Mouse (Mus musculus) olfactory bulb, adult 2 months (tissue): ENCODE measurements around the gene Cnn2. TPM values are rescaled to one million over a fixed set of nuclear protein-coding genes. Genes with fewer than 3 reads are reported as not detected.
A peak's percentile ranks its signal among the peaks of the same experiment; 100 is the strongest.

Experiments used
- H3K27ac ChIP-seq: fragments of 200-500 bp; 2 replicates; pipeline ENCODE4 v1.5.1; 2012; ENCODE audit warnings: low read depth, low read length; ENCODE audit not compliant: insufficient read depth
- H3K4me1 ChIP-seq: fragments of 200-500 bp; 2 replicates; pipeline ENCODE4 v1.6.1; 2012; ENCODE audit warnings: low read length; ENCODE audit not compliant: control insufficient read depth, insufficient read depth
- H3K4me3 ChIP-seq: fragments of 200-500 bp; 2 replicates; pipeline ENCODE4 v1.5.1; 2012; ENCODE audit warnings: mild to moderate bottlenecking, low read depth, low read length, moderate library complexity; ENCODE audit not compliant: insufficient read depth
- CTCF ChIP-seq: fragments of 200-500 bp; IDR thresholded peaks from 2 replicates; pipeline ENCODE4 v1.5.1; 2012; ENCODE audit warnings: low read depth, mild to moderate bottlenecking, low read length, moderate library complexity; ENCODE audit not compliant: insufficient read depth
- POLR2A ChIP-seq: fragments of 200-500 bp; IDR thresholded peaks from 2 replicates; pipeline ENCODE4 v1.6.1; 2012; ENCODE audit warnings: mild to moderate bottlenecking, low read depth, low read length, moderate library complexity; ENCODE audit not compliant: insufficient read depth
- WGBS: fragments of 180-500 bp; shearing (Covaris S2); methylation state at CpG from one replicate; pipeline ENCODE4 v1.1.7; 2018; 5-methylcytosine and 5-hydroxymethylcytosine counted together
- polyA plus RNA-seq: library from polyadenylated mRNA; stranded (reverse); fragments of >200 nt; gene quantifications from 2 replicates; pipeline ENCODE4 v1.2.4, GENCODE M21; 2012; ENCODE audit warnings: low replicate concordance; ENCODE audit not compliant: missing spikeins, insufficient read depth, insufficient read length

Gene Cnn2
- polyA plus RNA-seq, 1 experiment = 124 TPM

DNA sequence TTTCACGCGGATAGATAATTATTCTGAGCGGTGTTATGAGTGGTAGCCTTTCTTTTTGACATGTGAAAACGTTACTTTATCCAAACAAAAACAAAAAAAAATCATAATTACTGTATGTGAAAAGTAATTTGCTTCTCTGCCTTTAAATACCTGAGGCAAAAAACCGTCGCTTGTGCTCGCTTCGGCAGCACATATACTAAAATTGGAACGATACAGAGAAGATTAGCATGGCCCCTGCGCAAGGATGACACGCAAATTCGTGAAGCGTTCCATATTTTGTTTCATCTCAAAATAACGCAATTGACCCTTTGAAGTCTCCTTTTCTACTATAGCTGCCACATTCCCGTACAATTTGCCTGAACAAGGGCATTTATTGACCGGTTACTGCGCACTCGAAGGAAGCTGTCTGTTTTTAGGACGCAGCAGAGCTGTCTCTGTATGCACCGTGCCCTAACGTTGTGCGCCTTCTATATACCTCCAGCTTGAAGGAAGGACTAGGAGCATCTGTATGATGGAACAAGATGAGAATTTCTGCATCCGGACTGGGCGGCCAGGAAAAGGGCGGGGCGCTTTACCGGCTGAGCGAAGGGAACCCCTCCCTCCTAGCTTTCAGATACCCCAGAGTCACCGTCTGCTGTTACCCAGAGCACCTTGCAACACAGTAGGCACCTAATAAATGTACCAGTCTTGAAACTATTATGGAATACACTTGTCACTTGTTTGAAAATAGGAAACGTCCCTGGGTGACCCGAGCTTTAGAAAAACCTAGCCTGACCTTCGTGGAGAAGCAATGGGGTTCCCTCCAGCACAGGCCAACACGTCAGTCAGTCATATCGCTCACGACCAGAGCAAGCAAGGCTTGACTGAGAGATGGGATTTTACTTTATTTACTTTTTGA lies 2.8 kb upstream of the Cnn2 start:
- WGBS = 2% methylated on average over 35 of the region's 35 CpGs
- peak overlapping the region; percentile 95 for H3K27ac ChIP-seq
- peak overlapping the region; percentile 73 for H3K4me3 ChIP-seq
- peaks cover 46% of the 10 kb centered on the region for H3K4me1 ChIP-seq
- TF ChIP-seq CTCF = no peak
- 0 out of 2 replicates have a peak, but pooled peaks have one; percentile 15 for TF ChIP-seq POLR2A

DNA sequence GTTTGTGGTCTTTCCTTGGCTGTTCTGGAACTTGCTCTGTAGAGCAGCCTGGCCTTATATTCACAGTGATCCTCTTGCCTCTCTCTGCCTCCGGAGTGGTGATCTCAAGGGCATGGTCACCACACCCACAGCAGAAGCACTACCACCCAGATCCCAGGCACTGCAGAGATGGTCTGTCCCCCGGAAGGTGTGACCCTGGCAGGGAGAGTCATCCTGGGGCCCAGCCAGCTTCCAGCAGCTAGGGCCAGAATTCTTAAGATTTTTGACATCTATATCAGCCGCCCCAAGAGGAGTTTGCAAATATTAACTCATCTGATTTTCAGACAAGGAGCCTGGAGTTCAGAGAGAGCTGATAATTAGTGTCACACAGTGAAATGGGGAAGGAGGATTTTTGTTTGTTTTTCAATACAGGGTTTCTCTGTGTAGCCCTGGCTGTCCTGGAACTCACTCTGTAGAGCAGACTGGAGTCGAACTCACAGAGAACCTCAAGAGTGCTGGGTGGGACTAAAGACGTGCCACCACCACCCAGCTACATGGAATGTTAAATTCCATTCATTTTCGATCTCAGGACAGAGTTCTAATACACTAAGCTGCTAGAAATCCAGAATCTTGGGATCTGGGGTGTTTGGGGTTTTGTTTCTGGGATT lies 2.0 kb upstream of the Cnn2 start:
- peaks cover 39% of the 10 kb centered on the region for H3K4me1 ChIP-seq
- peak overlapping the region; percentile 49 for H3K4me3 ChIP-seq
- TF ChIP-seq POLR2A (no peak), CTCF (no peak)
- peak overlapping the region; percentile 95 for H3K27ac ChIP-seq
- WGBS = 26% methylated on average over 6 of the region's 6 CpGs

DNA sequence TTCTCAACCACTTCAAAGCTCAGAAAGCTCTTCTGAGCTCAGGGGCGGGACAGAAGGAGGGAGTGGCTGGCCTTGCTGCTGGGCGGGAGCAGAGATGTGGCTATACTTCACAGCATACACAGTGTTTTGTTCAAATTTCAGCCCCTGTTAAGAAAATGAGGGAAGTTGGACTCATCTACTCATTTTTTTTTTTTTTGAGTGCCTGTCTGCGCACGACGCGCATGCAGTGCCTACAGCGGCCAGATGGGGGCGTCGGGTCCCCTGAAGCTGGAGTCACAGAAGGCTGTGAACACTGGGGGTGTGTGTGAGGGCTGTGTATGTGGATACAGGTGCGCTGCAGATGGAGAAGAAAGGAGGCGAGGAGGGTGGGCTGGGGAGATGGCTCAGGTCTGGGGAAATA lies 1.4 kb upstream of the Cnn2 start:
- H3K4me1 ChIP-seq = peaks cover 35% of the 10 kb centered on the region
- no peak overlapping the region for H3K4me3 ChIP-seq
- H3K27ac ChIP-seq = no peak overlapping the region
- TF ChIP-seq CTCF = peak; percentile 90
- no peak for TF ChIP-seq POLR2A
- 5% methylated on average over 11 of the region's 11 CpGs for WGBS

GRCm38 (mm10) chr10:79987771-79988505 lies 446 bp upstream of the Cnn2 start:
- Histone ChIP-seq H3K27ac (no peak overlapping the region), H3K4me1 (peaks cover 27% of the 10 kb centered on the region), H3K4me3 (peak overlapping the region; percentile 38)
- TF ChIP-seq CTCF (no peak), POLR2A (no peak)
- WGBS = 19% methylated on average over 27 of the region's 27 CpGs

DNA sequence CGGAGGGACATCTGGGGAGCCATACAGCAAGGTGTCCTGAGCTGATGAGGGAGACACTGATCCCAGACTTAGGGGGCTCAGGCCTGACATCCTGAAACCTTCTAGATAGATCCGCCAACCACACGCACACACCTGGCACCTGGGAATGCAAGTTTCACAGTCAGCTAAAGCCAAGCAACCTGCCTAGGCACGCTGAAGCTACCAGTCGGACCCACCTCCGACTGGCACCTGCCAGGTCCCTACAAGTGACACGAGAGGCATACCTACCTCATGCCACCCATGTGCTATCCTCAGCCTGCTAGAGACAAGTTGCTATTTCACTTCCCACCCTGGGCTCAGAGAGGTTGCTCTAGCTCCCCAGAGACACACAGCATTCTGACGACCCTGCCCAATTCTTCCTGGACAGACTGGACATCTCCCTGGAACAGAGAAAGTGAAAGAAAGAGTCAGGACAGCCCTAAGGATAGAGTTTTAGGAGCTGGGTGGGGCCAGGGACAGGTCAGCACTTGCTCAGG lies 945 bp downstream of the Cnn2 start:
- TF ChIP-seq CTCF = no peak
- no peak overlapping the region for H3K27ac ChIP-seq
- H3K4me3 ChIP-seq = peak overlapping the region; percentile 38; the same call in 1 of the 2 replicates
- H3K4me1 ChIP-seq = peaks cover 20% of the 10 kb centered on the region
- WGBS = 39% methylated on average over 8 of the region's 8 CpGs

DNA sequence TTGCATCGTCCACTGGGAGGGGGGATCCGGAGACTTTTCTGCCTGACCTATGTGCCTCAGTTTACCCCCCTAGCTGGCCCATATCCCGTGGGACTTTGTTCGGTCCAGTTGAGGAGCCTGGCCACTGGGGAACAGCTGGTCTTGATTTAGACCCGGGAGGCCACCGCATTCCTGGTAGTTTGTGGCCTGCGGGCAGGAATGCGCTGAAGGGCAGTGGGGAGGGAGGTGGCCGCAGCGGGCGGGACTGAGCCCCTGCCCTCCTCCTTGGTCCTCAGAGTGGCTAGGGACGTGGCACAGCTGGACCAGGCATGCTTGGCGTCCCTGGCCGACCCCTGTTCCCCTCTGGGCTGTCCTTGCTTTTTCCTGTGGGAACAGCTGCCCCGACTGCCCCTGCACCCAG lies 1.5 kb downstream of the Cnn2 start:
- Histone ChIP-seq H3K4me1 (peaks cover 20% of the 10 kb centered on the region), H3K4me3 (no peak overlapping the region), H3K27ac (no peak overlapping the region)
- no peak for TF ChIP-seq CTCF
- TF ChIP-seq POLR2A = no peak
- WGBS = 28% methylated on average over 15 of the region's 15 CpGs

DNA sequence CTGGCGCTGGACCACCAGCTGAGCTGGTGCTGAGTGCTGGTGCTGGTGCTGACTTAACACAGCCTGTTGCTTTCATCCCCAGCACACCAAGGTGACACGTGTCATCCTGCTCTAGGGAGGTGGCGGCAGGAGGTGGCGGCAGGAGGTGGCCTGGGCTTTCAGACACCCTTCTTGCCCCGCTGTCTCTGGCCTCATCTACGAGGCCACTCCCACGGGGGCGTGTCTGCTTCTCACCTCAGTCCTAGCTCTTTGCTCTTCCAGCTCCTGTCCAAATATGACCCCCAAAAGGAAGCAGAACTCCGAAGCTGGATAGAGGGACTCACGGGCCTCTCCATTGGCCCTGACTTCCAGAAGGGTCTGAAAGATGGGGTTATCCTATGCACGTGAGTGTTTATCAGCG lies 2.7 kb downstream of the Cnn2 start:
- H3K27ac ChIP-seq = no peak overlapping the region
- H3K4me1 ChIP-seq = peaks cover 21% of the 10 kb centered on the region
- no peak for TF ChIP-seq POLR2A
- no peak for TF ChIP-seq CTCF
- 59% methylated on average over 12 of the region's 12 CpGs for WGBS
- H3K4me3 ChIP-seq = no peak overlapping the region

DNA sequence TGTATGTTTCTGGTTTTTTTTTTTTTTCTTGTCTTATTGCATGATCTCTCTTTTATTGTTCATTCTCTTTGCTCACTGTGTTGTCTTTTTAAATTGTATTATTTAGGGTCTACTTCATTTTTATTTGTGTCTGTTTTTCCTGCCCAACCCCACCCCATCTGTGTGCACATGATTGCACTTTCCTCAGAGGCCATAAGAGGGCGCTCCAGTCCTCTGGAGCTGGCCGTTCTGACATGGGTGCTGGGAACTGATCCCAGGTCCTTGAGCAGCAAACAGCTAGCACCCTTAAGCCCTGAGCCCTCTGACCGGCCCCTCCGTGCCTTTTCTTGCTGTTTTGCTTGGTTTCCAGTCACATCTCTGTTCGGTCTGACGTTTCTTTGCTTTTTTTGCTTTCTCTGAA lies 3.2 kb downstream of the Cnn2 start:
- H3K4me1 ChIP-seq = peaks cover 19% of the 10 kb centered on the region
- WGBS = 93% methylated on average over 6 of the region's 6 CpGs
- TF ChIP-seq POLR2A (no peak), CTCF (no peak)

More for the DNA sequence above, 3.2 kb downstream of the Cnn2 start:
- no peak overlapping the region for H3K4me3 ChIP-seq
- no peak overlapping the region for H3K27ac ChIP-seq
